Mouse (Mus musculus): ENCODE data around the gene Olfr211.

GRCm38 (mm10) chr6:116456482-116456881, 32.4 kb upstream of the Olfr211 start:
- TF ChIP-seq CTCF (IDR thresholded peaks at IDR 0.05; ENCODE audit: low read depth), result peak; percentile 23; the same call in 1 of the 2 replicates
- no peak for TF ChIP-seq EP300 (IDR thresholded peaks at IDR 0.05; ENCODE audit: low read depth)

Data from liver, postnatal 0 days (tissue).